ENCODE assay signal across 9 mouse cellular contexts in genomic region chr14:55078366-55078989, GRCm38 (mm10). TPM values are rescaled to one million over a fixed set of nuclear protein-coding genes. Genes with fewer than 3 reads are reported as not detected.
DNase-seq lines count a peak whose midpoint lies in the region; ATAC-seq lines count a peak whose summit lies in the region.
"Had no signal": no experiment of that assay in that cellular context is flagged by ENCODE, and none has a peak within 500 bp of the region (broad histone marks: within the 10 kb centered on the region; RNA-seq: fewer than 3 reads in every experiment).

No protein-coding gene starts in this region.

- peak overlapping the region; percentile 43 for H3K4me3 ChIP-seq in heart, embryonic 10.5 days
- no peak overlapping the region for H3K4me3 ChIP-seq in hindbrain, embryonic 14.5 days (replicated peaks; ENCODE audit: low read length)
- H3K4me3 ChIP-seq in midbrain, embryonic 12.5 days = peak overlapping the region; percentile 12; the same call in 1 of the 2 replicates
- H3K4me3 ChIP-seq: erythroblast, embryonic 14.5 days had no signal

- peaks cover 12% of the 10 kb centered on the region; the same call in 1 of the 2 replicates for H3K36me3 ChIP-seq in heart, embryonic 10.5 days
- H3K36me3 ChIP-seq in hindbrain, embryonic 14.5 days (replicated peaks; ENCODE audit: control insufficient read depth, insufficient read depth) = peaks cover 39% of the 10 kb centered on the region
- H3K36me3 ChIP-seq in midbrain, embryonic 12.5 days = peaks cover 16% of the 10 kb centered on the region

- H3K9me3 ChIP-seq in heart, embryonic 10.5 days = no peaks in the 10 kb centered on the region
- H3K9me3 ChIP-seq in hindbrain, embryonic 14.5 days (ENCODE audit: control insufficient read depth, low read length) = no peaks in the 10 kb centered on the region
- no peaks in the 10 kb centered on the region for H3K9me3 ChIP-seq in midbrain, embryonic 12.5 days

- peaks cover 27% of the 10 kb centered on the region for H3K4me1 ChIP-seq in heart, embryonic 10.5 days
- peaks cover 37% of the 10 kb centered on the region for H3K4me1 ChIP-seq in hindbrain, embryonic 14.5 days (replicated peaks; ENCODE audit: control insufficient read depth, insufficient read depth, low read length)
- peaks cover 49% of the 10 kb centered on the region for H3K4me1 ChIP-seq in midbrain, embryonic 12.5 days

- peaks cover 56% of the 10 kb centered on the region for H3K27me3 ChIP-seq in heart, embryonic 10.5 days (ENCODE audit: insufficient read depth, poor library complexity, severe bottlenecking)
- H3K27me3 ChIP-seq in hindbrain, embryonic 14.5 days (ENCODE audit: control insufficient read depth, insufficient read depth, low read length) = no peaks in the 10 kb centered on the region
- peaks cover 3% of the 10 kb centered on the region; the same call in 1 of the 2 replicates for H3K27me3 ChIP-seq in midbrain, embryonic 12.5 days

- no peak for DNase-seq in heart, embryonic 10.5 days (ENCODE audit: low spot score)
- no peak for DNase-seq in heart, postnatal 4 days
- no peak for DNase-seq in hindbrain, embryonic 14.5 days (ENCODE audit: low spot score)
- no peak for DNase-seq in layer of hippocampus, postnatal 25 days (ENCODE audit: extremely low spot score in 1 of 2, low spot score in 1 of 2)
- no peak for DNase-seq in adrenal gland, postnatal 14 days
- DNase-seq in frontal cortex, postnatal 25 days (ENCODE audit: low spot score in 2 of 2) = no peak

- 2% methylated on average over 23 of the region's 23 CpGs for WGBS in heart, embryonic 10.5 days
- WGBS in hindbrain, embryonic 14.5 days = under 1% methylated on average over 23 of the region's 23 CpGs
- WGBS in midbrain, embryonic 12.5 days = 3% methylated on average over 23 of the region's 23 CpGs

- peak overlapping the region; percentile 34 for H3K4me2 ChIP-seq in hindbrain, embryonic 14.5 days (replicated peaks)
- peak overlapping the region; percentile 50 for H3K4me2 ChIP-seq in midbrain, embryonic 12.5 days (replicated peaks)

- ATAC-seq in common myeloid progenitor, adult 5-6 weeks (replicated peaks; ENCODE audit: low read depth, poor library complexity, severe bottlenecking) = peak; percentile 76
- ATAC-seq in hindbrain, embryonic 14.5 days (ENCODE audit: low FRiP score) = peak; percentile 56
- ATAC-seq in midbrain, embryonic 12.5 days (ENCODE audit: low FRiP score, low read depth) = peak; percentile 39; the same call in 1 of the 2 replicates

- peak overlapping the region; percentile 60; the same call in 1 of the 2 replicates for H3K27ac ChIP-seq in heart, embryonic 10.5 days
- peak overlapping the region; percentile 84 for H3K27ac ChIP-seq in hindbrain, embryonic 14.5 days
- peak overlapping the region; percentile 89 for H3K27ac ChIP-seq in midbrain, embryonic 12.5 days (replicated peaks)

- H3K9ac ChIP-seq in hindbrain, embryonic 14.5 days = peak overlapping the region; percentile 47
- H3K9ac ChIP-seq in midbrain, embryonic 12.5 days (replicated peaks) = peak overlapping the region; percentile 45

RNA-seq across cellular contexts. Expression of gene Zfhx2, which starts 13.6 kb away (rescaled TPM):
- polyA plus RNA-seq in heart, embryonic 10.5 days (2016; fragmentation: Nextera tagmentation; extraction: Ambion mirVana) = 3.8 and 4.2 TPM in 2 replicates
- 1 to 10 TPM; 2.9 to 3.8 TPM for total RNA-seq in heart, postnatal 4 days (2021)
- total RNA-seq in common myeloid progenitor, adult 5-6 weeks (2017) = 2.0 and 5.0 TPM in 2 replicates
- polyA plus RNA-seq in hindbrain, embryonic 14.5 days (2014; fragmentation: Nextera tagmentation; extraction: Ambion mirVana) = 17.8 and 21.5 TPM in 2 replicates
- 26.2 and 30.2 TPM in 2 replicates for polyA plus RNA-seq in midbrain, embryonic 12.5 days (2016; fragmentation: Nextera tagmentation; extraction: Ambion mirVana)
- 10 to 100 TPM; 37.8 to 63.0 TPM for total RNA-seq in layer of hippocampus, postnatal 25 days (2021)
- total RNA-seq in adrenal gland, postnatal 14 days (2021) = 7.3 and 9.8 TPM in 2 replicates

RNA-seq across cellular contexts. Expression of gene Thtpa, which starts 16.1 kb away (rescaled TPM):
- polyA plus RNA-seq in heart, embryonic 10.5 days (2016; fragmentation: Nextera tagmentation; extraction: Ambion mirVana) = 16.1 and 16.4 TPM in 2 replicates
- total RNA-seq in heart, postnatal 4 days (2021) = 10 to 100 TPM; 12.2 to 13.2 TPM
- total RNA-seq in common myeloid progenitor, adult 5-6 weeks (2017) = 8.3 and 12.9 TPM in 2 replicates
- polyA plus RNA-seq in hindbrain, embryonic 14.5 days (2014; fragmentation: Nextera tagmentation; extraction: Ambion mirVana) = 30.4 and 30.7 TPM in 2 replicates
- 26.6 and 27.3 TPM in 2 replicates for polyA plus RNA-seq in midbrain, embryonic 12.5 days (2016; fragmentation: Nextera tagmentation; extraction: Ambion mirVana)
- total RNA-seq in layer of hippocampus, postnatal 25 days (2021) = 10 to 100 TPM; 21.9 to 22.9 TPM
- total RNA-seq in adrenal gland, postnatal 14 days (2021) = 11.3 and 15.8 TPM in 2 replicates

RNA-seq across cellular contexts. Expression of gene Ap1g2, which starts 27.9 kb away (rescaled TPM):
- 15.6 and 18.9 TPM in 2 replicates for polyA plus RNA-seq in heart, embryonic 10.5 days (2016; fragmentation: Nextera tagmentation; extraction: Ambion mirVana)
- 1 to 10 TPM; 3.3 to 5.6 TPM for total RNA-seq in heart, postnatal 4 days (2021)
- total RNA-seq in common myeloid progenitor, adult 5-6 weeks (2017) = 25.1 and 30.9 TPM in 2 replicates
- polyA plus RNA-seq in hindbrain, embryonic 14.5 days (2014; fragmentation: Nextera tagmentation; extraction: Ambion mirVana) = 6.3 and 8.6 TPM in 2 replicates
- polyA plus RNA-seq in midbrain, embryonic 12.5 days (2016; fragmentation: Nextera tagmentation; extraction: Ambion mirVana) = 8.2 and 10.9 TPM in 2 replicates
- 10 to 100 TPM; 15.7 to 19.4 TPM for total RNA-seq in layer of hippocampus, postnatal 25 days (2021)
- 26.6 and 36.1 TPM in 2 replicates for total RNA-seq in adrenal gland, postnatal 14 days (2021)

RNA-seq across cellular contexts. Expression of gene Jph4, which starts 38.3 kb away (rescaled TPM):
- 0.06 and 0.18 TPM in 2 replicates for polyA plus RNA-seq in heart, embryonic 10.5 days (2016; fragmentation: Nextera tagmentation; extraction: Ambion mirVana)
- total RNA-seq in heart, postnatal 4 days (2021) = under 1 TPM; 0.10 to 0.16 TPM
- total RNA-seq in common myeloid progenitor, adult 5-6 weeks (2017) = not detected in 2 replicates
- 35.4 and 42.7 TPM in 2 replicates for polyA plus RNA-seq in hindbrain, embryonic 14.5 days (2014; fragmentation: Nextera tagmentation; extraction: Ambion mirVana)
- 7.2 and 9.9 TPM in 2 replicates for polyA plus RNA-seq in midbrain, embryonic 12.5 days (2016; fragmentation: Nextera tagmentation; extraction: Ambion mirVana)
- total RNA-seq in layer of hippocampus, postnatal 25 days (2021) = 100 to 1,000 TPM; 422 to 463 TPM
- 3.3 and 5.9 TPM in 2 replicates for total RNA-seq in adrenal gland, postnatal 14 days (2021)
- polyA plus RNA-seq: erythroblast, embryonic 14.5 days had no signal
